Mouse (Mus musculus): ENCODE measurements at regions not wholly inside any gene's neighbourhood (a gene's known extent, or its start where the extent isn't known, plus 50 kb on each side); places are given as distances from the start of the nearest gene placed in this dataset.

DNA sequence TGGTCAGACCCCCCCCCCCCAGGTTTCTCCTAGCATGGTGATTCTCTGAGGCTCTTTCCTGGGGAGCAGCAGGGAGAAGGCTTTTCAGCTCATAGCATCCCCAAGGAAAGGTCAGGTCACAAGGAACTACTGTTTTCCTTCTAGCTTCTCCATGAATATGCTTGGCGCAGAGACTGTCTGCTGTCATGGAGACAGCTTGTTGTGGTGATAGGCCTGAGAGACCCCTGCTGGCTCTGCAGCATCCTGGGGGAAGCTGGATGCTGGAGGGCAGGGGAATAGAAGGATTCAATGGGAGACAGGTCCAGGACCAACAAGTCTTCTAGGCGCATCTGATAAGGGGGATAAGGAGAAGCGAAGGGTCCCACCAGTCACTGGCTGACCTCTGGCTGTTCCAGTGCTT lies 178.1 kb downstream of the Utp6 start:
- 60% methylated on average over 3 of the region's 3 CpGs for WGBS
- Histone ChIP-seq H3K9me3 (no peaks in the 10 kb centered on the region), H3K4me1 (peaks cover 8% of the 10 kb centered on the region; the same call in 1 of the 2 replicates), H3K36me3 (no peaks in the 10 kb centered on the region), H3K27me3 (no peaks in the 10 kb centered on the region), H3K4me3 (no peak overlapping the region), H3K9ac (no peak overlapping the region; the same call in 1 of the 2 replicates), H3K27ac (no peak overlapping the region), H3K4me2 (no peak overlapping the region)
- ATAC-seq (ENCODE audit: insufficient number of reproducible peaks, insufficient read depth, low FRiP score, low TSS enrichment, low read depth): no peak

- 74% methylated on average over 5 of the region's 5 CpGs for WGBS
- ATAC-seq (ENCODE audit: insufficient number of reproducible peaks, insufficient read depth, low FRiP score, low TSS enrichment, low read depth): no peak
- 0 out of 2 replicates have a peak, but pooled peaks cover 4% of the 10 kb centered on the region for H3K4me1 ChIP-seq
- no peaks in the 10 kb centered on the region for H3K9me3 ChIP-seq
- H3K9ac ChIP-seq: no peak overlapping the region
- H3K4me3 ChIP-seq: no peak overlapping the region
- H3K36me3 ChIP-seq: no peaks in the 10 kb centered on the region
- H3K27me3 ChIP-seq: no peaks in the 10 kb centered on the region
- H3K4me2 ChIP-seq: no peak overlapping the region
- no peak overlapping the region for H3K27ac ChIP-seq
These were observed 180.2 kb downstream of the Utp6 start for GRCm38 (mm10) chr11:79781966-79782365.

- no peak overlapping the region for H3K27ac ChIP-seq
- H3K9me3 ChIP-seq: no peaks in the 10 kb centered on the region
- no peaks in the 10 kb centered on the region for H3K27me3 ChIP-seq
- no peak overlapping the region for H3K4me3 ChIP-seq
- 0 out of 2 replicates have a peak, but pooled peaks cover 4% of the 10 kb centered on the region for H3K4me1 ChIP-seq
- WGBS: 41% methylated on average over 5 of the region's 5 CpGs
- no peak overlapping the region for H3K9ac ChIP-seq
- no peak overlapping the region for H3K4me2 ChIP-seq
- no peak for ATAC-seq (ENCODE audit: insufficient number of reproducible peaks, insufficient read depth, low FRiP score, low TSS enrichment, low read depth)
- no peaks in the 10 kb centered on the region for H3K36me3 ChIP-seq
These were observed 182.4 kb downstream of the Utp6 start for GRCm38 (mm10) chr11:79779756-79780155.

DNA sequence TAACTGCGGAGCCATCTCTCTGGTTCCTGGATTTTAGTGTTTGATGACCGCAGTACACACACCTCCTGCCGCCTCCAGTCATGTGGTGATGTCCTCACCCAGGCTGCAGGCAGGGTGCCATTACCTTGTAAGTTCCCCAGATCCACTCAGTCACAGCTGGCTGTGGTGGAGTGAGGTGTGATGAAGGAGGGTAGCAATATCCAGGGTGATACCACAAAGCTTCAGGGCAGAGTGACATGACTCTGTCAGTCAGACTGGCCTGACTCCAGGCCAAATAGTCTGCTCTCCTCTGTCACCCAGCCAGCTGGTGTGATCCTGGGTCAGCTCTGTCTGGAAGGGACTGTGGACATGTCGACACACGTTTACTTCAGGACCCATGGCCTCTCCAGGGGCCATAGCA lies 183.7 kb downstream of the Utp6 start:
- Histone ChIP-seq H3K4me1 (0 out of 2 replicates have a peak, but pooled peaks cover 4% of the 10 kb centered on the region), H3K36me3 (no peaks in the 10 kb centered on the region), H3K9me3 (no peaks in the 10 kb centered on the region), H3K4me2 (no peak overlapping the region), H3K9ac (no peak overlapping the region), H3K27me3 (no peaks in the 10 kb centered on the region), H3K4me3 (no peak overlapping the region), H3K27ac (no peak overlapping the region)
- 85% methylated on average over 5 of the region's 5 CpGs for WGBS
- no peak for ATAC-seq (ENCODE audit: insufficient number of reproducible peaks, insufficient read depth, low FRiP score, low TSS enrichment, low read depth)

GRCm38 (mm10) chr11:79777988-79778387 lies 184.2 kb downstream of the Utp6 start:
- H3K4me1 ChIP-seq: 0 out of 2 replicates have a peak, but pooled peaks cover 4% of the 10 kb centered on the region
- no peak overlapping the region for H3K4me2 ChIP-seq
- H3K9me3 ChIP-seq: no peaks in the 10 kb centered on the region
- H3K27ac ChIP-seq: no peak overlapping the region
- no peak overlapping the region for H3K4me3 ChIP-seq
- WGBS: 68% methylated on average over 2 of the region's 2 CpGs
- no peaks in the 10 kb centered on the region for H3K36me3 ChIP-seq
- no peak for ATAC-seq (ENCODE audit: insufficient number of reproducible peaks, insufficient read depth, low FRiP score, low TSS enrichment, low read depth)
- H3K9ac ChIP-seq: no peak overlapping the region
- no peaks in the 10 kb centered on the region for H3K27me3 ChIP-seq

- Histone ChIP-seq H3K9ac (no peak overlapping the region), H3K4me3 (no peak overlapping the region), H3K27me3 (no peaks in the 10 kb centered on the region), H3K4me2 (no peak overlapping the region), H3K27ac (no peak overlapping the region), H3K9me3 (no peaks in the 10 kb centered on the region), H3K4me1 (0 out of 2 replicates have a peak, but pooled peaks cover 4% of the 10 kb centered on the region), H3K36me3 (no peaks in the 10 kb centered on the region)
- ATAC-seq (ENCODE audit: insufficient number of reproducible peaks, insufficient read depth, low FRiP score, low TSS enrichment, low read depth): no peak
- 25% methylated on average over 6 of the region's 6 CpGs for WGBS
These were observed 185.6 kb downstream of the Rab11fip4 start for GRCm38 (mm10) chr11:79776577-79776976.

GRCm38 (mm10) chr11:79773755-79774154 lies 182.7 kb downstream of the Rab11fip4 start:
- Histone ChIP-seq H3K9ac (no peak overlapping the region), H3K4me1 (no peaks in the 10 kb centered on the region), H3K36me3 (no peaks in the 10 kb centered on the region), H3K4me3 (no peak overlapping the region), H3K27me3 (no peaks in the 10 kb centered on the region), H3K27ac (no peak overlapping the region), H3K9me3 (no peaks in the 10 kb centered on the region), H3K4me2 (no peak overlapping the region)
- 78% methylated on average over 1 of the region's 1 CpGs for WGBS
- no peak for ATAC-seq (ENCODE audit: insufficient number of reproducible peaks, insufficient read depth, low FRiP score, low TSS enrichment, low read depth)

DNA sequence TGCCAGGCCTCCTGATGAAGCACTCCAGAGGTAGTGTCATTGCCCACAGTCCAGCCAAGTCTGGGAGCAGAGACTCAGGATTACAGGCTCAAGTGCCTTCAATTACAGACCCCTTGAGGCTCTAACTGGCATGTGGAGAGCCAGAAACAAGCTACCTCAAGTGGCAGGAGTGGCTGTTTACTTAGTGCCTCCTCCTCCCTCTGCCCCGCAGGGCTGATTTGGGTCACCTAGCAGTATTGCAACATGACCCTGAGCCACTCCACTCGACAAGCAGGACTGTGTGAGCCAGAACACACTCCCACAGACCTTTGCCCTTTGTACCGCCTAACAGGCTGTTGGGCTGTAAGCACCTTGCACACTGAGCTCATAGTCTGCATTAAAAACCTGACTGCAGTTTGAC lies 180.4 kb downstream of the Rab11fip4 start:
- Histone ChIP-seq H3K9me3 (no peaks in the 10 kb centered on the region), H3K9ac (no peak overlapping the region), H3K36me3 (no peaks in the 10 kb centered on the region), H3K4me3 (no peak overlapping the region), H3K27ac (no peak overlapping the region), H3K4me2 (no peak overlapping the region), H3K27me3 (no peaks in the 10 kb centered on the region), H3K4me1 (no peaks in the 10 kb centered on the region)
- WGBS: 12% methylated on average over 3 of the region's 3 CpGs
- no peak for ATAC-seq (ENCODE audit: insufficient number of reproducible peaks, insufficient read depth, low FRiP score, low TSS enrichment, low read depth)

- no peak overlapping the region for H3K4me3 ChIP-seq
- 88% methylated on average over 5 of the region's 5 CpGs for WGBS
- H3K9me3 ChIP-seq: no peaks in the 10 kb centered on the region
- H3K4me2 ChIP-seq: no peak overlapping the region
- H3K27me3 ChIP-seq: no peaks in the 10 kb centered on the region
- no peaks in the 10 kb centered on the region; the same call in 1 of the 2 replicates for H3K4me1 ChIP-seq
- H3K36me3 ChIP-seq: no peaks in the 10 kb centered on the region
- no peak overlapping the region for H3K9ac ChIP-seq
- H3K27ac ChIP-seq: no peak overlapping the region
- no peak for ATAC-seq (ENCODE audit: insufficient number of reproducible peaks, insufficient read depth, low FRiP score, low TSS enrichment, low read depth)
These were observed 176.1 kb downstream of the Rab11fip4 start for GRCm38 (mm10) chr11:79767111-79767510.

- Histone ChIP-seq H3K9me3 (no peaks in the 10 kb centered on the region), H3K27me3 (no peaks in the 10 kb centered on the region), H3K4me3 (no peak overlapping the region), H3K4me1 (no peaks in the 10 kb centered on the region; the same call in 1 of the 2 replicates), H3K27ac (no peak overlapping the region), H3K4me2 (no peak overlapping the region), H3K36me3 (no peaks in the 10 kb centered on the region), H3K9ac (no peak overlapping the region)
- 88% methylated on average over 2 of the region's 2 CpGs for WGBS
- no peak for ATAC-seq (ENCODE audit: insufficient number of reproducible peaks, insufficient read depth, low FRiP score, low TSS enrichment, low read depth)
These were observed 175.0 kb downstream of the Rab11fip4 start for GRCm38 (mm10) chr11:79766036-79766435.

- H3K4me1 ChIP-seq: no peaks in the 10 kb centered on the region; the same call in 1 of the 2 replicates
- WGBS: 28% methylated on average over 2 of the region's 2 CpGs
- H3K9me3 ChIP-seq: no peaks in the 10 kb centered on the region
- H3K27me3 ChIP-seq: no peaks in the 10 kb centered on the region
- ATAC-seq (ENCODE audit: insufficient number of reproducible peaks, insufficient read depth, low FRiP score, low TSS enrichment, low read depth): no peak
- no peak overlapping the region for H3K4me3 ChIP-seq
- H3K9ac ChIP-seq: no peak overlapping the region
- no peak overlapping the region for H3K4me2 ChIP-seq
- no peak overlapping the region for H3K27ac ChIP-seq
- no peaks in the 10 kb centered on the region for H3K36me3 ChIP-seq
These were observed 174.4 kb downstream of the Rab11fip4 start for GRCm38 (mm10) chr11:79765396-79765795.

DNA sequence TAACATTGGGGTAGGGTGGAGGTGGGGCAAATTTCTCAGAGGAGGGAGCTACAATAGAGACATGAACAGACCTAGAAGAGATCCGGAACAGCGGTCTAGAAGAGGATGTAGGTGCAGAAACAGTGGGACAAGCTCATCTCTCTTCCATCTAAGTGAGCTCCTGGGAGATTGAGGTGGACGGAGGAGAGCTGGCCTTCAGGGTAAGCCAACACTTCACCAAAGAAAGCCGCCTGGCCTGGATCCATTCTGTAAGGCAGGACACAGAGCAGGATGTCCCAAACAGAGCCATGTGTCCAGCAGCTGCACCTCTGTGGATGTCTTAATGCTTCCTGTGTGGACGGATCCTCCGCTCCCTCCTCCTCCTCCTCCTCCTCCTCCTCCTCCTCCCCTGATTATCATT lies 173.0 kb downstream of the Rab11fip4 start:
- WGBS: 79% methylated on average over 6 of the region's 6 CpGs
- Histone ChIP-seq H3K36me3 (no peaks in the 10 kb centered on the region), H3K4me2 (no peak overlapping the region), H3K9me3 (no peaks in the 10 kb centered on the region), H3K4me3 (no peak overlapping the region), H3K27ac (no peak overlapping the region), H3K9ac (no peak overlapping the region), H3K4me1 (no peaks in the 10 kb centered on the region; the same call in 1 of the 2 replicates), H3K27me3 (no peaks in the 10 kb centered on the region)
- ATAC-seq (ENCODE audit: insufficient number of reproducible peaks, insufficient read depth, low FRiP score, low TSS enrichment, low read depth): no peak

All from embryonic facial prominence, embryonic 13.5 days (tissue).